Mouse (Mus musculus) lung, embryonic 16.5 days (tissue): ENCODE measurements at regions not wholly inside any gene's neighbourhood (a gene's known extent, or its start where the extent isn't known, plus 50 kb on each side); places are given as distances from the start of the nearest gene placed in this dataset.

Experiments
- ATAC-seq: fragments of 200-750 bp; cut with Nextera tagmentation; 2 replicates; pipeline ENCODE4 v1.8.0; 2017; ENCODE audit warnings: low read depth, mild to moderate bottlenecking, moderate library complexity
- H3K27ac ChIP-seq: fragments of 300-500 bp; sonication (generic); 2 replicates; pipeline ENCODE4 v1.5.1; 2014; ENCODE audit warnings: mild to moderate bottlenecking, control low read depth, low read length
- H3K27me3 ChIP-seq: fragments of 300-500 bp; sonication (generic); 2 replicates; pipeline ENCODE4 v1.6.1; 2014; ENCODE audit warnings: low read depth, low read length, mixed read lengths; ENCODE audit not compliant: control insufficient read depth, insufficient read depth
- H3K36me3 ChIP-seq: fragments of 300-500 bp; sonication (generic); 2 replicates; pipeline ENCODE4 v1.6.1; 2014; ENCODE audit warnings: low read length; ENCODE audit not compliant: control insufficient read depth, insufficient read depth
- H3K4me1 ChIP-seq: fragments of 300-500 bp; sonication (generic); replicated peaks from 2 replicates; pipeline ENCODE4 v1.6.1; 2014; ENCODE audit warnings: low read length, mixed read lengths; ENCODE audit not compliant: control insufficient read depth, insufficient read depth
- H3K4me2 ChIP-seq: fragments of 300-500 bp; sonication (generic); 2 replicates; pipeline ENCODE4 v1.6.1; 2014; ENCODE audit warnings: low read depth, low read length, control low read depth
- H3K4me3 ChIP-seq: fragments of 300-500 bp; sonication (generic); 2 replicates; pipeline ENCODE4 v1.5.1; 2014; ENCODE audit warnings: mild to moderate bottlenecking, low read length, control low read depth
- H3K9ac ChIP-seq: fragments of 300-500 bp; sonication (generic); 2 replicates; pipeline ENCODE4 v1.6.1; 2014; ENCODE audit warnings: low read length, control low read depth
- H3K9me3 ChIP-seq: fragments of 300-500 bp; sonication (generic); 2 replicates; pipeline ENCODE4 v1.6.1; 2016; ENCODE audit warnings: low read length; ENCODE audit not compliant: control insufficient read depth
- WGBS: fragments of 180-500 bp; shearing (Covaris S2); extraction: QIAGEN DNeasy Blood & Tissue Kit; methylation state at CpG from one replicate; pipeline ENCODE4 v1.1.7; 2014; 5-methylcytosine and 5-hydroxymethylcytosine counted together

DNA sequence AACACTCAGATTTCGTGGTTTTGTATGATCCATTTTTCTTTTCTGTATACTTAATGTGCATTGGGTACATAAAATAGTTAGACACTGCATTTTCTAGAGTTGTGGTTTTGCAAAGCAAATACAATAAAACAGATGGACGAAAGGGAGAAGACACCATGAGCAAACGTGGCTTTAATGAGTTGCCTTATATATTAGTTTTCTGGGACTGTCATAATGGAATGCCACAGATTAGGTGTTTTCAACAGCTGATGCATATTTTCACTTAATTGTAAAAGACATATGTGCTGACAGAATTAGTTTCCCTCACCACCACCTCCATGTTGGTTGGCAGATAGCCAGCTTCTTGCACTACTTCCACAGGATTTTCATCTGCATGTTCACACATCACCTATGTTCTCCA is 1607.9 kb downstream of the Hace1 start:
- 0 out of 2 replicates have a peak overlapping the region, but pooled peaks have one; percentile 39 for H3K27ac ChIP-seq
- H3K9me3 ChIP-seq = no peaks in the 10 kb centered on the region
- H3K4me2 ChIP-seq = no peak overlapping the region
- H3K27me3 ChIP-seq = no peaks in the 10 kb centered on the region
- ATAC-seq = peak; percentile 90
- WGBS = 43% methylated on average over 3 of the region's 3 CpGs
- no peak overlapping the region for H3K4me3 ChIP-seq
- no peak overlapping the region for H3K9ac ChIP-seq
- H3K36me3 ChIP-seq = no peaks in the 10 kb centered on the region
- no peaks in the 10 kb centered on the region for H3K4me1 ChIP-seq

DNA sequence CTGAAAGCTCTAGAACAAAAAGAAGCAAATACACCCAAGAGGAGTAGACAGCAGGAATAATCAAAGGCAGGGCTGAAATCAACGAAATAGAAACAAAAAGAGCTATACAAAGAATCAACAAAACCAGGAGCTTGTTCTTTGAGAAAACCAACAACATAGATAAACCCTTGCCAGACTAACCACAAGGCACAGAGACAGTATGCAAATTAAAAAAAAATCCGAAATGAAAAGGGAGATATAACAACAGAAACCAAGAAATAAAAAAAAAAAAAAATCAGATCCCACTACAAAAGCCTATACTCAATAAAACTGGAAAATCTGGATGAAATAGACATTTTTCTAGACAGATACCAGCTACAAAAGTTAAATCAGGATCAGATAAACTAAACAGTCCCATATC is 1638.6 kb downstream of the Hace1 start:
- H3K4me2 ChIP-seq = no peak overlapping the region
- WGBS = 39% methylated on average over 2 of the region's 2 CpGs
- no peaks in the 10 kb centered on the region for H3K4me1 ChIP-seq
- no peaks in the 10 kb centered on the region for H3K27me3 ChIP-seq
- no peak overlapping the region for H3K27ac ChIP-seq
- H3K9ac ChIP-seq = no peak overlapping the region
- no peak for ATAC-seq
- no peak overlapping the region for H3K4me3 ChIP-seq
- H3K9me3 ChIP-seq = peaks cover 3% of the 10 kb centered on the region
- no peaks in the 10 kb centered on the region for H3K36me3 ChIP-seq

DNA sequence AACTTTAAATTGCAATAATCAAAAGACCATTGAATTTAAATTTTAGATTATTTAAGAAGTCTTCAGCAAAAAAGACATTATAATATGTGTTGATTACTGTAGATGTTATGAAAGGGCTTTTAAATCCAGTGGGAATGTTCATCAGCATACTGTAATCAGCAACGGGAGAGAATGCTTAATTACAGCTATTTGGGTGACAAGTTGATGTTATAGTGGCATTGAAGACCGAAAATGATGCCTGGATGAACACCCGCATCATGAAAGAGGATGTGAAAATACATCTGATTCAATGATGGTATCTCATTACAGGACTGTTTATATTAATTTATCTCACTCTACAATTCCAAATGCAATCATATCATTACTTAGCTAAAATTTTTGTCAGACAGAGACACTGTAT is 1685.4 kb downstream of the Hace1 start:
- H3K9me3 ChIP-seq = no peaks in the 10 kb centered on the region
- H3K9ac ChIP-seq = no peak overlapping the region
- no peak overlapping the region for H3K4me2 ChIP-seq
- no peak overlapping the region for H3K27ac ChIP-seq
- ATAC-seq = no peak
- WGBS = 69% methylated on average over 3 of the region's 3 CpGs
- H3K27me3 ChIP-seq = no peaks in the 10 kb centered on the region
- H3K4me3 ChIP-seq = no peak overlapping the region
- H3K4me1 ChIP-seq = no peaks in the 10 kb centered on the region
- no peaks in the 10 kb centered on the region for H3K36me3 ChIP-seq

DNA sequence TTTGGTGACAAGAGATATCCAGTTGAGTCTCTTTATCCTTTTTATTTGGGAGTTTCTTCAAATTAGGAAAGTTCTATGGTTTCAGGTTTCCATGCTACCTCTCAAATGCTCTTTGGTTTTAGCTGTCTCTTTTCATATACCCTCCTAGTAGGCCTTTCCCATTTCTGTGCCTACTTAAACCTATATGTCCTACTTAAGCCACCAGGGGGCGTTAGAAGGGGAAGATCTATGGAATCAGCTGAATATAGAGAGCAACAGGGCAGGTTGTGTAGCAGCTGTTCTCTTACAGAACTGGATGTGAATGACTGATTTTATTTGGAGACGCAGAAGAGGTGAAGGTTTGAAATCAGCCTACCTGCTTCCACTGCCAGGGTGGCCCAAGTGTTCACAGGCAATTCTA is 1708.1 kb downstream of the Hace1 start:
- Histone ChIP-seq H3K27ac (no peak overlapping the region), H3K9me3 (no peaks in the 10 kb centered on the region), H3K9ac (no peak overlapping the region), H3K4me2 (no peak overlapping the region), H3K36me3 (no peaks in the 10 kb centered on the region), H3K4me3 (no peak overlapping the region), H3K27me3 (no peaks in the 10 kb centered on the region), H3K4me1 (no peaks in the 10 kb centered on the region)
- 33% methylated on average over 2 of the region's 2 CpGs for WGBS
- no peak for ATAC-seq

DNA sequence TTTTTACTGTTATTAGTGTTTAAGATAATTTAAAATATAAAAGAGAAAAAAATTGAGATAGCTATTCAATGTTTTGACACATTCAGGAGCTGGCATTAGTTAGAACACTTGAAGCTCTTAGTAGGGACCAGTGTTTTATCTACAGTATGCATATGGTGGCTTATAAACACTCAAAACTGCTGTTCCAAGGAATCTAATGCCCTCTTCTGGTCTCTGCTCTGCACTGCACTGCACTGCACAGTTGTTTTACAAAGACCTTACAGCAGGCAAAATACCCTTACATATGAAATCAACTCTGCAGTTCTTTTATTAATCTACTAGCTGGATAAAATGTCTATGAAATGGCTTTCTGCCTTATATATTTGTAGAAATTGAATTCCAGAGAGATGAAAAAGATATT is 1722.5 kb downstream of the Hace1 start:
- no peak overlapping the region for H3K4me3 ChIP-seq
- no peak for ATAC-seq
- no peak overlapping the region for H3K9ac ChIP-seq
- no peak overlapping the region for H3K27ac ChIP-seq
- H3K36me3 ChIP-seq = no peaks in the 10 kb centered on the region
- H3K27me3 ChIP-seq = no peaks in the 10 kb centered on the region
- no peaks in the 10 kb centered on the region for H3K4me1 ChIP-seq
- H3K9me3 ChIP-seq = no peaks in the 10 kb centered on the region
- no peak overlapping the region for H3K4me2 ChIP-seq
